Mouse (Mus musculus) stomach, postnatal 0 days (tissue): ENCODE data around the gene Tns3. TPM values are rescaled to one million over a fixed set of nuclear protein-coding genes. Genes with fewer than 3 reads are reported as not detected.

Experiments used
- ATAC-seq: fragments of 200-750 bp; cut with Nextera tagmentation; 2 replicates; pipeline ENCODE4 v1.8.0; 2017; ENCODE audit not compliant: low FRiP score, low TSS enrichment
- DNase-seq: peaks from one replicate; pipeline ENCODE4 v3.0.0-alpha.2; 2016; ENCODE audit warnings: low spot score
- H3K27ac ChIP-seq: fragments of 300-500 bp; sonication (generic); replicated peaks from 2 replicates; pipeline ENCODE4 v1.5.1; 2014; ENCODE audit warnings: mild to moderate bottlenecking, control low read depth
- H3K27me3 ChIP-seq: fragments of 300-500 bp; sonication (generic); 2 replicates; pipeline ENCODE4 v1.6.1; 2014; ENCODE audit warnings: low read length; ENCODE audit not compliant: control insufficient read depth, insufficient read depth
- H3K36me3 ChIP-seq: fragments of 300-500 bp; sonication (generic); 2 replicates; pipeline ENCODE4 v1.6.1; 2014; ENCODE audit warnings: low read length, mixed read lengths; ENCODE audit not compliant: control insufficient read depth, insufficient read depth
- H3K4me1 ChIP-seq: fragments of 300-500 bp; sonication (generic); replicated peaks from 2 replicates; pipeline ENCODE4 v1.6.1; 2014; ENCODE audit warnings: antibody characterized with exemption; ENCODE audit not compliant: control insufficient read depth, insufficient read depth
- H3K4me2 ChIP-seq: fragments of 300-500 bp; sonication (generic); replicated peaks from 2 replicates; pipeline ENCODE4 v1.6.1; 2014; ENCODE audit warnings: low read depth, mild to moderate bottlenecking, control low read depth, moderate library complexity
- H3K4me3 ChIP-seq: fragments of 300-500 bp; sonication (generic); 2 replicates; pipeline ENCODE4 v1.5.1; 2014; ENCODE audit warnings: low read depth, low read length, control low read depth
- H3K9ac ChIP-seq: fragments of 300-500 bp; sonication (generic); 2 replicates; pipeline ENCODE4 v1.6.1; 2014; ENCODE audit warnings: mild to moderate bottlenecking, low read length, control low read depth, mixed read lengths
- H3K9me3 ChIP-seq: fragments of 300-500 bp; sonication (generic); 2 replicates; pipeline ENCODE4 v1.6.1; 2016; ENCODE audit warnings: low read length; ENCODE audit not compliant: control insufficient read depth
- CTCF ChIP-seq: IDR thresholded peaks from 2 replicates; pipeline ENCODE4 v1.5.1; 2016; ENCODE audit warnings: antibody characterized with exemption, low read depth, mild to moderate bottlenecking, moderate library complexity
- EP300 ChIP-seq: optimal IDR thresholded peaks from 2 replicates; pipeline ENCODE3; 2016; ENCODE audit warnings: antibody characterized with exemption
- WGBS: fragments of 180-500 bp; shearing (Covaris S2); extraction: QIAGEN DNeasy Blood & Tissue Kit; methylation state at CpG from one replicate; pipeline ENCODE4 v1.1.7; 2014; 5-methylcytosine and 5-hydroxymethylcytosine counted together
- polyA plus RNA-seq: library from polyadenylated mRNA; unstranded; fragments of >200 nt; fragmentation: Nextera tagmentation; extraction: Ambion mirVana; gene quantifications from 2 replicates; pipeline ENCODE4 v1.2.1, GENCODE M21; 2015

The Tns3 gene
- polyA plus RNA-seq, 1 experiment from 2014 or later, result 10.4 TPM

GRCm38 (mm10) chr11:8686061-8686460 is 21.7 kb upstream of the Tns3 start:
- Histone ChIP-seq H3K9ac (no peak overlapping the region), H3K4me1 (no peaks in the 10 kb centered on the region), H3K27me3 (no peaks in the 10 kb centered on the region), H3K27ac (no peak overlapping the region), H3K4me2 (no peak overlapping the region), H3K9me3 (no peaks in the 10 kb centered on the region), H3K4me3 (no peak overlapping the region), H3K36me3 (no peaks in the 10 kb centered on the region)
- ATAC-seq, result no peak
- TF ChIP-seq EP300 (no peak), CTCF (no peak)
- DNase-seq, result no peak
- WGBS, result 74% methylated on average over 1 of the region's 1 CpGs

- no peak overlapping the region for H3K27ac ChIP-seq
- no peak for DNase-seq
- H3K4me1 ChIP-seq, result no peaks in the 10 kb centered on the region
- 46% methylated on average over 3 of the region's 3 CpGs for WGBS
- no peak overlapping the region for H3K4me3 ChIP-seq
- no peaks in the 10 kb centered on the region for H3K9me3 ChIP-seq
- no peaks in the 10 kb centered on the region for H3K36me3 ChIP-seq
- no peak overlapping the region for H3K4me2 ChIP-seq
- H3K9ac ChIP-seq, result no peak overlapping the region
- no peaks in the 10 kb centered on the region for H3K27me3 ChIP-seq
- ATAC-seq, result no peak
- TF ChIP-seq CTCF (no peak), EP300 (no peak)
Observed at GRCm38 (mm10) chr11:8685195-8685594, 20.9 kb upstream of the Tns3 start.

- ATAC-seq (no peak), DNase-seq (no peak)
- no peak for TF ChIP-seq CTCF
- no peak for TF ChIP-seq EP300
- Histone ChIP-seq H3K4me3 (no peak overlapping the region), H3K4me1 (no peaks in the 10 kb centered on the region), H3K27ac (no peak overlapping the region), H3K36me3 (no peaks in the 10 kb centered on the region), H3K27me3 (no peaks in the 10 kb centered on the region), H3K4me2 (no peak overlapping the region), H3K9ac (no peak overlapping the region), H3K9me3 (no peaks in the 10 kb centered on the region)
- WGBS, result 93% methylated on average over 5 of the region's 5 CpGs
Observed at GRCm38 (mm10) chr11:8684262-8684661, 19.9 kb upstream of the Tns3 start.

- Histone ChIP-seq H3K36me3 (no peaks in the 10 kb centered on the region), H3K27ac (no peak overlapping the region), H3K4me2 (no peak overlapping the region), H3K9ac (no peak overlapping the region), H3K9me3 (no peaks in the 10 kb centered on the region), H3K4me3 (no peak overlapping the region), H3K4me1 (no peaks in the 10 kb centered on the region), H3K27me3 (no peaks in the 10 kb centered on the region)
- no peak for DNase-seq
- 29% methylated on average over 3 of the region's 3 CpGs for WGBS
- no peak for TF ChIP-seq EP300
- TF ChIP-seq CTCF, result no peak
- ATAC-seq, result no peak
Observed at GRCm38 (mm10) chr11:8681356-8681755, 17.0 kb upstream of the Tns3 start.

GRCm38 (mm10) chr11:8680650-8681049 is 16.3 kb upstream of the Tns3 start:
- Histone ChIP-seq H3K36me3 (no peaks in the 10 kb centered on the region), H3K27ac (0 out of 2 replicates have a peak overlapping the region, but pooled peaks have one; percentile 26), H3K4me3 (no peak overlapping the region), H3K4me2 (no peak overlapping the region), H3K9ac (no peak overlapping the region), H3K9me3 (no peaks in the 10 kb centered on the region), H3K4me1 (no peaks in the 10 kb centered on the region), H3K27me3 (no peaks in the 10 kb centered on the region)
- TF ChIP-seq EP300, result no peak
- no peak for TF ChIP-seq CTCF
- no peak for ATAC-seq
- WGBS, result 21% methylated on average over 7 of the region's 7 CpGs
- no peak for DNase-seq

- no peak overlapping the region for H3K9ac ChIP-seq
- H3K9me3 ChIP-seq, result no peaks in the 10 kb centered on the region
- no peak overlapping the region for H3K4me3 ChIP-seq
- H3K4me1 ChIP-seq, result no peaks in the 10 kb centered on the region
- ATAC-seq (no peak), DNase-seq (no peak)
- no peaks in the 10 kb centered on the region for H3K27me3 ChIP-seq
- H3K4me2 ChIP-seq, result no peak overlapping the region
- H3K36me3 ChIP-seq, result no peaks in the 10 kb centered on the region
- WGBS, result 83% methylated on average over 5 of the region's 5 CpGs
- no peak overlapping the region for H3K27ac ChIP-seq
- TF ChIP-seq EP300 (no peak), CTCF (no peak)
Observed at GRCm38 (mm10) chr11:8679221-8679620, 14.9 kb upstream of the Tns3 start.
